Mouse (Mus musculus): ENCODE measurements around the gene Ints5. TPM values are rescaled to one million over a fixed set of nuclear protein-coding genes. Genes with fewer than 3 reads are reported as not detected.

Gene Ints5
- polyA plus RNA-seq, 1 experiment from 2014 or later = 49.5 TPM

GRCm38 (mm10) chr19:8926766-8927165, 34.0 kb downstream of the Ints5 start:
- WGBS = 83% methylated on average over 2 of the region's 2 CpGs
- no peak for ATAC-seq (ENCODE audit: low FRiP score, low TSS enrichment)
- Histone ChIP-seq H3K4me1 (ENCODE audit: insufficient read depth, low read length) (peaks cover 19% of the 10 kb centered on the region), H3K9me3 (ENCODE audit: low read length) (no peaks in the 10 kb centered on the region), H3K36me3 (ENCODE audit: insufficient read depth, low read length) (peaks cover 22% of the 10 kb centered on the region; the same call in 1 of the 2 replicates), H3K4me3 (ENCODE audit: low read length) (no peak overlapping the region), H3K4me2 (replicated peaks; ENCODE audit: low read depth, low read length) (no peak overlapping the region), H3K9ac (replicated peaks; ENCODE audit: low read length) (no peak overlapping the region), H3K27ac (ENCODE audit: low read length) (no peak overlapping the region), H3K27me3 (ENCODE audit: insufficient read depth, low read length) (no peaks in the 10 kb centered on the region)

- Histone ChIP-seq H3K36me3 (ENCODE audit: insufficient read depth, low read length) (peaks cover 19% of the 10 kb centered on the region; the same call in 1 of the 2 replicates), H3K4me3 (ENCODE audit: low read length) (no peak overlapping the region), H3K9ac (replicated peaks; ENCODE audit: low read length) (no peak overlapping the region), H3K27ac (ENCODE audit: low read length) (no peak overlapping the region), H3K4me2 (replicated peaks; ENCODE audit: low read depth, low read length) (no peak overlapping the region), H3K27me3 (ENCODE audit: insufficient read depth, low read length) (no peaks in the 10 kb centered on the region), H3K9me3 (ENCODE audit: low read length) (no peaks in the 10 kb centered on the region), H3K4me1 (ENCODE audit: insufficient read depth, low read length) (peaks cover 18% of the 10 kb centered on the region)
- 87% methylated on average over 12 of the region's 12 CpGs for WGBS
- ATAC-seq (ENCODE audit: low FRiP score, low TSS enrichment) = no peak
Observed at GRCm38 (mm10) chr19:8927891-8928525, 35.2 kb downstream of the Ints5 start.

- Histone ChIP-seq H3K27ac (ENCODE audit: low read length) (peak overlapping the region; percentile 91), H3K4me2 (replicated peaks; ENCODE audit: low read depth, low read length) (peak overlapping the region; percentile 76), H3K4me3 (ENCODE audit: low read length) (peak overlapping the region; percentile 90), H3K9me3 (ENCODE audit: low read length) (no peaks in the 10 kb centered on the region), H3K36me3 (ENCODE audit: insufficient read depth, low read length) (peaks cover 23% of the 10 kb centered on the region; the same call in 1 of the 2 replicates), H3K27me3 (ENCODE audit: insufficient read depth, low read length) (no peaks in the 10 kb centered on the region), H3K9ac (replicated peaks; ENCODE audit: low read length) (peak overlapping the region; percentile 91), H3K4me1 (ENCODE audit: insufficient read depth, low read length) (peaks cover 18% of the 10 kb centered on the region)
- 22% methylated on average over 16 of the region's 16 CpGs for WGBS
- ATAC-seq (ENCODE audit: low FRiP score, low TSS enrichment) = peak; percentile 37
Observed at GRCm38 (mm10) chr19:8928689-8929223, 36.0 kb downstream of the Ints5 start.

- Histone ChIP-seq H3K27ac (ENCODE audit: low read length) (peak within 1 kb of the TSS; percentile 91), H3K36me3 (ENCODE audit: insufficient read depth, low read length) (peaks cover 29% of the 10 kb centered on the region; the same call in 1 of the 2 replicates), H3K4me2 (replicated peaks; ENCODE audit: low read depth, low read length) (peak within 1 kb of the TSS; percentile 76), H3K9ac (replicated peaks; ENCODE audit: low read length) (peak within 1 kb of the TSS; percentile 91), H3K4me1 (ENCODE audit: insufficient read depth, low read length) (peaks cover 18% of the 10 kb centered on the region), H3K9me3 (ENCODE audit: low read length) (no peaks in the 10 kb centered on the region), H3K4me3 (ENCODE audit: low read length) (peak within 1 kb of the TSS; percentile 90), H3K27me3 (ENCODE audit: insufficient read depth, low read length) (no peaks in the 10 kb centered on the region)
- 1% methylated on average over 71 of the region's 74 CpGs for WGBS
- peak; percentile 89 for ATAC-seq (ENCODE audit: low FRiP score, low TSS enrichment)
Observed at GRCm38 (mm10) chr19:8929224-8930088, 36.7 kb downstream of the Ints5 start, which contains the start of the genes Rom1 and Eml3. TSS of gene Rom1 (minus strand) at chr19:8929356. TSS of gene Eml3 (plus strand) at chr19:8929552.

- H3K9me3 ChIP-seq (ENCODE audit: low read length) = no peaks in the 10 kb centered on the region
- H3K4me3 ChIP-seq (ENCODE audit: low read length) = peak overlapping the region; percentile 90
- H3K4me1 ChIP-seq (ENCODE audit: insufficient read depth, low read length) = peaks cover 18% of the 10 kb centered on the region
- H3K27ac ChIP-seq (ENCODE audit: low read length) = peak overlapping the region; percentile 91
- ATAC-seq (ENCODE audit: low FRiP score, low TSS enrichment) = no peak
- peaks cover 34% of the 10 kb centered on the region; the same call in 1 of the 2 replicates for H3K36me3 ChIP-seq (ENCODE audit: insufficient read depth, low read length)
- H3K9ac ChIP-seq (replicated peaks; ENCODE audit: low read length) = peak overlapping the region; percentile 91
- 5% methylated on average over 11 of the region's 11 CpGs for WGBS
- peak overlapping the region; percentile 76 for H3K4me2 ChIP-seq (replicated peaks; ENCODE audit: low read depth, low read length)
- no peaks in the 10 kb centered on the region for H3K27me3 ChIP-seq (ENCODE audit: insufficient read depth, low read length)
Observed at GRCm38 (mm10) chr19:8930117-8930516, 37.3 kb downstream of the Ints5 start.

- H3K9ac ChIP-seq (replicated peaks; ENCODE audit: low read length) = peak overlapping the region; percentile 91
- H3K9me3 ChIP-seq (ENCODE audit: low read length) = no peaks in the 10 kb centered on the region
- no peaks in the 10 kb centered on the region for H3K27me3 ChIP-seq (ENCODE audit: insufficient read depth, low read length)
- peak overlapping the region; percentile 90 for H3K4me3 ChIP-seq (ENCODE audit: low read length)
- no peak overlapping the region for H3K27ac ChIP-seq (ENCODE audit: low read length)
- 74% methylated on average over 7 of the region's 7 CpGs for WGBS
- no peak for ATAC-seq (ENCODE audit: low FRiP score, low TSS enrichment)
- H3K36me3 ChIP-seq (ENCODE audit: insufficient read depth, low read length) = peaks cover 32% of the 10 kb centered on the region
- peak overlapping the region; percentile 76 for H3K4me2 ChIP-seq (replicated peaks; ENCODE audit: low read depth, low read length)
- peaks cover 18% of the 10 kb centered on the region for H3K4me1 ChIP-seq (ENCODE audit: insufficient read depth, low read length)
Observed at GRCm38 (mm10) chr19:8930771-8931170, 38.0 kb downstream of the Ints5 start.

GRCm38 (mm10) chr19:8936736-8937135, 43.9 kb downstream of the Ints5 start:
- Histone ChIP-seq H3K4me2 (replicated peaks; ENCODE audit: low read depth, low read length) (no peak overlapping the region), H3K4me3 (ENCODE audit: low read length) (no peak overlapping the region), H3K9ac (replicated peaks; ENCODE audit: low read length) (no peak overlapping the region), H3K4me1 (ENCODE audit: insufficient read depth, low read length) (peaks cover 10% of the 10 kb centered on the region), H3K9me3 (ENCODE audit: low read length) (no peaks in the 10 kb centered on the region), H3K27me3 (ENCODE audit: insufficient read depth, low read length) (no peaks in the 10 kb centered on the region), H3K27ac (ENCODE audit: low read length) (no peak overlapping the region), H3K36me3 (ENCODE audit: insufficient read depth, low read length) (peaks cover 43% of the 10 kb centered on the region)
- WGBS = 86% methylated on average over 2 of the region's 2 CpGs
- ATAC-seq (ENCODE audit: low FRiP score, low TSS enrichment) = no peak

- peak overlapping the region; percentile 69 for H3K4me2 ChIP-seq (replicated peaks; ENCODE audit: low read depth, low read length)
- WGBS = 75% methylated on average over 15 of the region's 15 CpGs
- H3K27ac ChIP-seq (ENCODE audit: low read length) = no peak overlapping the region
Observed at GRCm38 (mm10) chr19:8940526-8941133, 47.8 kb downstream of the Ints5 start.

GRCm38 (mm10) chr19:8941136-8941514, 48.3 kb downstream of the Ints5 start:
- Histone ChIP-seq H3K27ac (ENCODE audit: low read length) (peak overlapping the region; percentile 81), H3K4me1 (ENCODE audit: insufficient read depth, low read length) (peaks cover 34% of the 10 kb centered on the region), H3K4me3 (ENCODE audit: low read length) (peak overlapping the region; percentile 98), H3K36me3 (ENCODE audit: insufficient read depth, low read length) (peaks cover 39% of the 10 kb centered on the region), H3K9me3 (ENCODE audit: low read length) (no peaks in the 10 kb centered on the region), H3K4me2 (replicated peaks; ENCODE audit: low read depth, low read length) (peak overlapping the region; percentile 69), H3K27me3 (ENCODE audit: insufficient read depth, low read length) (no peaks in the 10 kb centered on the region), H3K9ac (replicated peaks; ENCODE audit: low read length) (peak overlapping the region; percentile 99)
- WGBS = 25% methylated on average over 10 of the region's 10 CpGs
- peak; percentile 28; the same call in 1 of the 2 replicates for ATAC-seq (ENCODE audit: low FRiP score, low TSS enrichment)

More at GRCm38 (mm10) chr19:8940526-8941133, 47.8 kb downstream of the Ints5 start:
- no peak for ATAC-seq (ENCODE audit: low FRiP score, low TSS enrichment)
- H3K36me3 ChIP-seq (ENCODE audit: insufficient read depth, low read length) = peaks cover 36% of the 10 kb centered on the region
- peaks cover 34% of the 10 kb centered on the region for H3K4me1 ChIP-seq (ENCODE audit: insufficient read depth, low read length)
- H3K9me3 ChIP-seq (ENCODE audit: low read length) = no peaks in the 10 kb centered on the region
- H3K9ac ChIP-seq (replicated peaks; ENCODE audit: low read length) = no peak overlapping the region
- no peaks in the 10 kb centered on the region for H3K27me3 ChIP-seq (ENCODE audit: insufficient read depth, low read length)
- H3K4me3 ChIP-seq (ENCODE audit: low read length) = peak overlapping the region; percentile 98
